Mouse (Mus musculus): ENCODE data around the gene Gmeb2.

The Gmeb2 gene

DNA sequence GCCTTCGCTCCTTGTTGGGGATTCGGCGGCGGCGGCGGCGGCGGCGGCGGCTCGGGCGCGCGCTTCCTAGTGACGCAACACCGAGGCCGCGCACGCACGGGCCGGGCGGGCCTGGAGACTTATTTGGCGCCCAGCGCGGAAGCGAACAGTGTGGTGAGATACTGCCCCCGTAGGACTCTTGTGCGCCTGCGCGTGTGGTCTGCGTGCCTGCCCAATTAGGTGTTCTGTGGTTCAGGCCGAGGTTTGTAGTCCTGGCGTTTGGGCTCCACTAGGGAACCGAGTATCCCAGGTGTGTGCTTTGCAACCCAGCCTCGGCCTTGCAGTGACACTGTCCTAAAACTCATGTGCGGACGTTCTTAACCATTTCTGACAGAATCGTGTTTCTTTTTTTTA, at the start of gene Gmeb2:
TSS of gene Gmeb2 (minus strand) at position 78 of the 393 bp plus-strand sequence.
- peak; percentile 99 for DNase-seq (ENCODE audit: low read depth, low spot score)

DNA sequence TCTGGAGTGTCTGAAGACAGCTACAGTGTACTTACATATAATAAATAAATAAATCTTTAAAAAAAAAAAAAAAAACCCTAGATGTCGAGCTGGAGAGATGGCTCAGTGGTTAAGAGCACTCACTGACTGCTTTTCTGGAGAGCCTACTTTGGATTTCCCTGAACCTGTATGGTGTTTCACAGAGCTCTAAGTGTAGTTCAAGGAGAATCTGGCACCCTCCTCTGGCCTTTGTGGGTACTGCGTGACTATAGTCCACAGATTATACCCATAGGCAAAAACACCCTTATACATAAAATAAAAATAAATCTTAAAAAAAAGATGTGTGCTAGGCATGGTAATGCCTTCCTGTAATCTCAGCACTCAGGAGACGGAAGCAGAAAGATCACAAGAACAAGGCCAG, 46.2 kb upstream of the Gmeb2 start:
- peak; percentile 82 for DNase-seq (ENCODE audit: low read depth, low spot score)

DNA sequence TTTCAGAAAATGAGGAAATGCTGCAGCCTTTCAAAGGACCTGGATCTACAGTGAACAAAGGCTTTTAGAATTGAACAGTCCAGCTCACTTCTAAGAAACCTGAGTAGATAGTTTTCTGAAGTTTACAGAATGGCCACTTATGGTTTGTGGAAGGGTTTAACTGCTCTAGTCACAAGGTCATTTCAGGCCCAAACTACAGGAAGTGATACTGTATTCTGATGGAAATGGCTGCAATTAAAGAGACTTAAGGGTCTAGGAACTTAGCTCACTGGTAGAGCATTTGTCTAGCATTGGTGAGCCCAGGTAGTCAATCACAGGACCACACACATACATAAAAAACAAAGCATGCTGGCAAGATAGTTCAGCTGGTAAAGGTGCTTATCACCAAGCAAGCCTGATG, 44.7 kb upstream of the Gmeb2 start:
- no peak for DNase-seq (ENCODE audit: low read depth, low spot score)

DNA sequence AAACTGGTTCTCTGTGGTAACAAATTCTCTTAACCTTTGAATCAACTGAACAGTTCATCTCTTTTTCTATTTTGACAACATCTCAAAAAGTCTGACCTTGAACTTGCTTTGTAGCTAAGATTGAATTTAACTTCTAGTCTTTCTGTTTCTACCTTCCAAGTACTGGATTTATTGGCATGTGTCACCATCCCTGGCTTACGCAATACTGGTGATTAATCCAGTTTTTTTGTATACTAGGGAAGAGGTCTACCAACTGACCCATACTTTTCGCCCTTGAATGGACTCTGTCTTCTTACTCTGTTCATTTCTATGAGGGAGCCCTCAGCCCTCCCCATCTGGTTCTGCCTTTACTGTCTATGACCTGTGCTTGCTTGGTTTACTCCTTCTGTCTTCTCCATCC, 38.3 kb upstream of the Gmeb2 start:
- DNase-seq (ENCODE audit: low read depth, low spot score): no peak

DNA sequence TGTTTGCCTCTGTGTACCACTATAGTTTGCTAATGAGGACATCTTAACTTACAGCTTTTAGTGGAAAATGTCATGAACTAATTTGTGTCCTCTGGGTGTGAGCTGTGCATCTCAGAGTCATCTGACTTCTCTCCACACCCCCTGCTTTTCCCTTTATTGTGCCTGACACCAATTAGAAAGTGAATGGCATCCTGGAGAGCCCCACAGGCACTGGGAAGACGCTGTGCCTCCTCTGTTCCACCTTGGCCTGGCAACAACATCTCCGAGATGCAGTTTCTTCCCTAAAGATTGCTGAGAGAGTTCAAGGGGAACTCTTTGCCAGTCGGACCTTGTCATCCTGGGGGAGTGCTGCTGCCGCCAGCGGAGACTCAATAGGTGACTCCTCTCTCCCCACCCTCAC, 34.3 kb upstream of the Gmeb2 start:
- no peak for DNase-seq (ENCODE audit: low read depth, low spot score)

DNA sequence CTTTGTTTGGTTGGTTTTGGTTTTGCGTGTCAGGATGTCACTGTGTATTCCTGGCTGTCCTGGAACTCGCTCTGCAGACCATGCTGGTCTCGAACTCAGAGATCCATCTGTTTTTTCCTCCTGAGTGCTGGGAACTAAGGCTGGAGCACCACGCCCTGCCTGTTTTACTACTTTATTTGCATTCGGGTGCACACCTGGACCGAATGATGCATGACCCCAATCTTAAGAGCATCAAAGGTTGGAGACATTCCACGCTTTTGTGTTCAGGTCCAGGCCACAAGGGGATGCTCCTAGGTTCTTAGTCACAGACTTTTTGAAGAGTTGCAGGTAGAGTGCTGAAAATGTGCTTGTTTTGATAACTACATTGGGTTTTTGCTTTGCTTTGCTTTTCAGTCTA, 32.3 kb upstream of the Gmeb2 start:
- no peak for DNase-seq (ENCODE audit: low read depth, low spot score)

DNA sequence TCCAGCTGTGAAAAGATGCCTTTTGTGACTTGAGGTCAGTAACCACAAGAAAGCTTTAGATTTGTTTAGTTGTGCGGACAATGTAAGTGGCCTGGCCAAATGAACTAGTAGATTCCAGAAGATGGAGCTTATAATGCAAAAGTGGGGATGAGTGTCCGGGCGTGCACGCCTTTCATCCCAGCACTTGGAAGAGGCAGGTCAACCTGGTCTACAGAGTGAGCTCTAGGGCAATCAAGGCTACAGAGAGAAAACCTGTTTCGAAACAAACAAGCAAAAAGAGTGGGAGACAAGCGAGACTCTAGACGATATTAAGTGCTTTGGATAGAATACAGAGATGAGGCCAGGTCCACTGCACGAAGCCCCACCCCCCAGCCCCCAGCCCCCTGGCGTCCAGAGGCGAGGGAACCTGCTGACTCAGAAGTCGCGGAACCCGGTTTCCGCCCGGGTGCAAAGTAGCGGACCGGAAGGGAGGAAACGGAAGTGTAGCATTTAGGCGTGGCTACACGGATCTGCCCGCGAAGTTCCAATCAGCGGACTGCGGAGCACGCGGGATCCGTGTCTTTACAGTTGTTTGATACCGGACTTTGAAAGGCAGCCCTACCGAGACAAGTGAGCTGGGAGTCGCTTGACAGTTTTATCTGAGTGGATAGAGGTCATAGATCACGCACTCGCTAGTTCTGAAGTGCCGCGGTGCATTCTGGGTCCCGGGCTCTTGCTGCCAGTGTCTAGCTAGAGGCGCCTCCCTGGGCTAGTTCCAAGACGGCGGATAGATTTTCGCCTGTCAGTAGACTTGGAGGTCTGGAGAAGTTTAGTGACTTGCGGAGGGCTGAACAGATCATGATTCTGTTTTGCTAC, 31.6 kb upstream of the Gmeb2 start, which contains the start of gene Rtel1:
TSS of gene Rtel1 (plus strand) at position 492 of the 855 bp plus-strand sequence.
- DNase-seq (ENCODE audit: low read depth, low spot score): peak; percentile 93

DNA sequence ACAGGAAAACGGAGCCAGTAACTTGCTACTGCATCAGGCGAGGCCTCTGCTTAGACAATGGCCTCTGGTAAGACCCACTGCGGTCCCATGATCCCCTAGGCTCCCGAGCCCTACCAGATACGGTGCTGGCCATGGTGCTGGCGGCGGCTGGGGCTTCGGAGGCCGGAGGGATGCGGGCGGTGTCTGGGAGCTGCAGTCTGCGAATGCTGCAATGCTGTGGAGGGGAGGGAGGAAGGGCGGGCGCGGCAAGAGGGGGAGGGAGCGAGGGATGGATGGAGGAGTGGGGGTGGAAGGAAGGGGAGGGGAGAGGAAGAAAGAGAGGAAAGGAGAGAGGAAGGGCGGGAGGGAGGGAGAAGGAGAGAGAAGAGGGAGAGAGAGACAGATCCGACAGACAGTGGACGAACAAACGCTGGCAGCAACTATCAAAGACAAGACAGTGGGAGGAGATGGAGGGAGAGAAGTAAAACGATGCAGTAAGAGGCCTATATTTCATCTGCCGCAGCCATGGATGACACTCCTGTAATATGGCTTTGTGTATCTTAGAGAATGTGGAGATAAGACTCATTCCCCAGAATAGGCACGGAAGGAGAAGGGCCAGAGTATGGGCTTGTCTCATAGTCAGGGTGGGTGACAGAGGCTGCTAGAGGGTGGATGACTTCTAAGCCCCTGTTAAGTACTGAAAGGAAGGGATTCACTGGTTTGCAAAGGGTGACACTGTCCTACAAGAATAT, 26.4 kb upstream of the Gmeb2 start, which contains the start of gene Stmn3:
TSS of gene Stmn3 (minus strand) at position 421 of the 731 bp plus-strand sequence.
- peak; percentile 96 for DNase-seq (ENCODE audit: low read depth, low spot score)

DNA sequence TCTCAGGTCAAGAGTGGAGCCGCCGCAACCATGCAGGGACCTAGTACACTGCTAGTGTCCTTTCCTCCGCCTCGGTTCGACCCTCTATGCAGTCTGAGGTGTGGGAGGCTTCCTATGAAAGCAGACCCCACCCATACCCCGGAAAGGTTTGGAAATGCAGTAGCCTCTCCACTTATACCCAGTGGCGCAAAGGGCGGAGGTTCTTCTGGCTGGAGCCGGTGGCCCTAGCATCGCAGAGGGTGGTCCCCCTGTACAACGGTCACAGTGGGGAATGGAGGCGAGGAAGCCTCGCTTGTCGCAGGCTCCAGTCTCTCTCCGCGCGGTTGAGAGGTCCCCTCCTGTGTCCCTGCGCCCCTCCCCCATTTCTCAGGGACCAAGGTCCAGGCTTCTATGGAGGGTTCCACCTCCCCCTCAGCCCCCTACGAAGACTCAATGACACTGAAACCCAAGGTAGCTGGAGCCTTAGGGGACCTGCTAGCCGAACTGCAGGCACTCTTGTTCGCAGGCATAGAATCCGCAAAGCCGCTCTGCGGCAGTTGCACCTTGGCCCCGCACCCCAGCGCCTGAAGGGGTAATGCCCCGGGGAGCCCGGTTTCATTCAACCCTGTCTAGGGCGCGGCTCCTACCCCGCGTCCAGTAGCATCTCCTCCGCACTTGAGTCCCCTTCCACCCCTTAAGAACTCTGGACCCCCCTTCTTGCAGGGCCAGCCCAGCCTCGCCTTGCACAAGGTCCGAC, 25.7 kb upstream of the Gmeb2 start:
- DNase-seq (ENCODE audit: low read depth, low spot score): peak; percentile 48

DNA sequence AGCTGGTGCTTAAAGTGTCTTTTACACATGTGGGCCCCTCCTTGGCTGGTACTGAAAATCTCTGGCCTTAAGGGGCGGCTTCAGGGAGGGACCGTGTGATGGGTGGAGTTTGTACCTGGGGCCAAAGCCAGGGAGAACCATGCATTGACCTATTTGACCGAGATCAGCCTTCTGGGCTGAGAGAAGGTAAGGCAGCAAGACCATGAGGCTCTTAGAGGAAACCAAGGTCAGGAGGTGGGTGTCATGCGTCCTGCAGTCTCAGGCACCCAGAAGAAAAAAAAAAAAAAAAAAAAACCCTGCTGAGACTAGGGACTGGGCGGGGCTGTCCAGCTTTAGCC, 25.1 kb upstream of the Gmeb2 start:
- DNase-seq (ENCODE audit: low read depth, low spot score): peak; percentile 51

DNA sequence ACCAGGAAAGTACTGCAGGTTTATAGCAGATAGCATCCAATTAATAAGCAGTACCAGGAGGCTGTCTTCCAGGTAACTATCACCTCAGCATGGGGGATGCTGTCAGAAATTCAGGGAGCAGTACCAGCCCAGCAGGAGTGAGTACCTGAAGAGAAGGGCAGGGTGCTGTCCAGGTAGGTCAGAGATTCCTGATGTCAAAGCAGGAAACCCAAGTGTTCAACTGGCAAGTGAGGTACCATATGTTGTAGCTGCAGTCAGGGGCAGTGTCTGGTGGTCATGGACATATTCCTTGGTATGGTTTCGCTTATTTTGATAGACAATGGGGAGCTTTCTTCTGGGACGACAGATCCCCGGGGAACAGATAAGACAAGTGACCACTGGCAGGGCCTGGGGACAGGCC, 24.6 kb upstream of the Gmeb2 start:
- DNase-seq (ENCODE audit: low read depth, low spot score): no peak

DNA sequence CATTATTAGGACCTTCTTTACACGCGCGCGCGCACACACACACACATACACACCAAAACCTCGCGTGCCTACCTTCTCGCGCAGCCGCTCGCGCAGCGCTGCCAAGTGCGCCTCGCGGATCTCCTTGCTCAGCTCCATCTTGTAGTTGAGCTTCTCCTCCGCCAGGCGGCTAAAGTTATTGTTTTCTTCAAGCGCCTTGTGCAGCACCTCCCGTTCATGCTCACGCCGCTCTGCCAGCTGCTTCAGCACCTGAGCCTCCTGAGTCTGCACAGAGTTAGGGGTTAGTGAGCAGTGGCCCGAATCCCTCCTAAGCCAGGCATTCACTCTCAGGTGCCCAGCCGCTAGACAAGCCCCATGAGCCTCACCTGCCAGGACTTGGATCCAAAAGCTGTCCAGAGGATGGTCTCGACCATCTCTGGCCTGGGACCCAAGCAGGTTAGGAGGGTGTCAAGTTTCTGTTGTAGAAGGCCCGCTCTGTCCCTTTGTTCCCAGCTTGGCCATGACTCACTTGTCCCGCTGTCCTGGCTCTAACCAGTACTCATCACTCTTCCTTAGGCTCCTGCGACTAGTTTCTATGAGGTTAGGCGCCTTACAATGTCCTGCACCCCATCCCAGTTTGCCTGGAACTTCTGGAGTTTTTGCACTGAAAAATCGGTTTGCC, 19.4 kb upstream of the Gmeb2 start:
- peak; percentile 86 for DNase-seq (ENCODE audit: low read depth, low spot score)

DNA sequence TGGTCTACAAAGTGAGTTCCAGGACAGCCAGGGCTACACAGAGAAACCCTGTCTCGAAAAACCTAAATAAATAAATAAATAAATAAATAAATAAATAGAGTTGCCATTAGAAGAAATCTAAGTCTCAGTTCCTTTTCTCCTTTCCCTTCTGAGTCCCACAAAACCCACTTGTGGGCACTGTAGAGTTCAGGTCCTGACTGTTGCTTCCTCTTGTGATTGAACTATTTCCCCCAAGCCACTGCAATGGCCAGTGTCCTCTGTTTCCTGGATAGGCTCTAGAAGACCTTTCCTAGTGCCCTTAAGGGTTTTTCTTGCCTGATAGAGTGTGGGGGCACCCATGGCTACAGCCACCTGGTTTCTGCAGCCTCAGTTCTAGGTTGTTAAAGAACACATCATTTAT, 17.1 kb upstream of the Gmeb2 start:
- no peak for DNase-seq (ENCODE audit: low read depth, low spot score)

DNA sequence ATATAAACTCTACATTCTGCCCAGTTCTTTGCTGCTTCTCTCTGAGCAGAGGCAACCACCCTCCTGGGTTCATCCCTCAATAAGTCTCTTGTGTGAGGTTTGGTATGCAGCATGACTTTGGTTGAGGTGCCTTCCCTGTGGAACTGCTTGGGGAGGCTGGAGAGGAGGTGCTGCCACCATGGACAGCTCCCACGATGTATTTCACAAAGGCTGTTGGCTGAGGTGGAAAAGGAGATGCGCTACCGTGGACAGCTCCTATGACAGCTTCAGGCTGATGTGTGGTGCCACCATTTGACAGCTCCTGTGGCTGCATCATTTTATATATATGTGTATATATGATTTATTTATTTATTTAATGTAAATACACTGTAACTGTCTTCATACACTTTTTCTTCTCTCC, 14.2 kb upstream of the Gmeb2 start:
- DNase-seq (ENCODE audit: low read depth, low spot score): no peak

DNA sequence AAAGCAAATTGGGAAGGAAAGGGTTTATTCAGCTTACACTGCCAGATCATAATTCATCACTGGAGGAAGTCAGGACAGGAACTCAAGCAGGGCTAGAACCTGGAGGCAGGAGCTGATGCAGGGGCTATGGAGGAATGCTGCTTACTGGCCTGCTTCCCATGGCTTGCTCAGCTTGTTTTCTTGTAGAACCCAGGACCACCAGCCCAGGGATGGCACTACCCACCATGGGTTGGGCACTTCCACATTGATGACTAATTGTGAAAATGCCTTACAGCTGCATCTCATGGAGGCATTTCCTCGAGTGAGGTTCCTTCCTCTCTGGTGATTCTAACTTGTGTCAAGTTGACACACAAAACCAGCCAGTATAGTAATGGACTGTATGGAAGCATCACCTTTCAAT, 3.1 kb upstream of the Gmeb2 start:
- DNase-seq (ENCODE audit: low read depth, low spot score): no peak

DNA sequence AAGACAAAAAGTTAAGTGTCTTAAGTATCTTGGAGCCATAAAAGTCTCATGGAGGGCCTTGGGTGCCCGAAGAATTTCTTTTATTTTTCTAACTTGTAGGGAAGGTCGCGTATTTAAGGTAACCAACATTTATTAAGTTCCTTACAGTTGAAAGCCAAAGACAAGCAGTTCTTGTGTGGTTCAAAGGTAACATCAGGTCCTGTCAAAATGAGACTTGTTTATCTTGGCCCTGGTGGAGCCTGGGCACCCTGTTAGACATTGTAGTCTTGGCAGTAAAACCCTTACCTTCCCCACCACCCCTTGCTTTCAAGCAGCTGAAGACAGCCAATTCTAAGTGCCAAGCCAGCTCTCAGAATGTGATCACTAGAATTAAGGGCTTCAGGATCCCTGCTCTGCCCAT, 856 bp upstream of the Gmeb2 start:
- no peak for DNase-seq (ENCODE audit: low read depth, low spot score)

DNA sequence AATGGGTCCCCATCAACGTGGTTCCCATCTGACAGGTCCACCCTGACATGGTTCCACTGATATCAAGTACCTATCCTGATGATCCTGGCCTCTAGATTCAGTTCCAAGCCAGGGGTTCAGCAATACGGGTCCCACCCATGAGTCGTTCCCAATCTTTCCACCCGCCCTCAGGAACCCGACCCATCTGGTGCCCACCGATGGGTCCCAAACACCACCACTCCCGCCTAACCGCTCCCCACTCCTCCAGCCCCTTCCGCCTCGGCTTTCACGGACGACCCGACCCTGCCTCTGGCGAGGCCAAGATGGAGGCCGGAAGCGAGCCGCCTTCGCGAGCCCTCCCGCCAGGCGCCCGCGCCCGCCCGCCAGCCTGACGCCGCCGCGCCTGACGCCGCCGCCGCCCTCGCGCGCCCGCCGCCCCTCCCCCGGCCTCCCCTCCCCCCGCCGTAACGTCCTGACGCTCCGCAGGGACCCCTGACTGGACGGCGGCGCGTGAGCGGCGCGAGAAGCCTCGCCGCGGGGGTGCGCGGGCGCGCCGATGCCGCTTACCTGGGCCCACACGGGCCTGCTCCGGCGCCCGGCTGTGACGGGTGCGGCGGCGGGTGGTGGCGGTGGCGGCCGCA, 387 bp downstream of the Gmeb2 start:
- peak; percentile 77 for DNase-seq (ENCODE audit: low read depth, low spot score)

DNA sequence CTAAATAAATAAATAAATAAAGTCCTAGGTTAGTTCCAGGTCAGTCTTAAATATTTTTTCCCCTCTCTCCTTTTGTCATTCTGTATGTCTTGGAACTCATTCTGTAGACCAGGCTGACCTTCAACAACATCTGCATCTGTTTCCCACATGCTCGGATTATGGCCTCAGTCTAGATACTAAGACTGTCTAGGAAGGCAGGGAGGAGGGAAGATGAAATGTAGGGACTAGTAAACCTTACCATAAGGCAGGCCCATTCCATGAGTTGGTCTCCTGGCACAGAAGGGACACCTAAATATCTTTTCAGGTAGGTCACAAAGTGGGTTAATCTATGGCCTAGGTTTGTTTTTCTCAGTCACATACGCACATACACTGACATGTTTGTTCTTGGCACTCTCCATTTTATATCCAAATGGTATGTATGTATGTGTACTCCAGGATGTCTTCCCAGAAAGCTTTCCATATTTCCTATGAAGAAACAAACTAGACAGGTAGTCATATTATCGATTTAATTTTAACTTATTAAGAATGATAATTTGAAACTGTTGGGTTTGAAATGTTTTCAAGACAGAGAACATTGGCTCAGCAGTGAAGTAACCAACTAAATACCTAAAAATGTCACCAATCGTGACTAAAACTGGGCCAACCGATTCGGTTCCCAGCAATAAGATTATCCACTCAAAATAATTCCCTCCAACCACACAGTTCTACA, 1.1 kb downstream of the Gmeb2 start:
- DNase-seq (ENCODE audit: low read depth, low spot score): no peak

DNA sequence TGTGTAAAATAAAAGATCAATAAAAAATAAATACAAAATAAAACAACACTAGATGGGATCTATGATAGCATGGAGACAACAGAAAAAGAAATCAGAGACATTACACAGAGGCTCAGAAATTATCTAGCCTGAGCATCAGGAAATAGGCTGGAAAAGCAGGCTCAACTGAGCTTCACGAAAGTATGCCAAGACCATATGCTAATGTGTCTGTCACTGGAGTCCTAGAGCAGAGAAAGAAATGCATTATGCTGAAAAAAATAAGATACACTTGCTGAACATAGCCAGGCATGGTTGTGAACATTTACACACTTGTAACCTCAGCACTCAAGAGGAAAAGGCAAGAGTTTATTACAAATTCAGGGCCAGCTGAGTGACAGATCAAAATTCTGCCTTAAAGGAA, 7.9 kb downstream of the Gmeb2 start:
- DNase-seq (ENCODE audit: low read depth, low spot score): peak; percentile 60

DNA sequence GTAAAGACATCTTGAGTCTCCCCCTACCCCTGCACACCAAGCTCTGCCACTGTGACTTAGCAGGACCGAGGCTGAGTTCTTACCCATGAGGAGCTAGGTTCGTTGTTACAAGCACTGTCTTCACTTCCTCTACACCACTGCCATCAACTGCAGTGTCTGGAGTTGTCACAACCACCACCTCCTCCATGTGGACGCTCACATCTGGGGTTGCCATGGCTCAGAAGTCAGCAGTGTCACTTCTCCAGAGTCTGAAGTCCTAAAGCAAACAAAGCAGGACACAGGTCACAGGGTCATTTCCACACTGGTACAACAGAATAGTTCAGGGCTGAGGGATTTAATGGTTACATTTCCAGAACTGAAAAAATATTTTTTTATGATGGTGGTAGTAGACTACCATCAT, 10.0 kb downstream of the Gmeb2 start:
- no peak for DNase-seq (ENCODE audit: low read depth, low spot score)

DNA sequence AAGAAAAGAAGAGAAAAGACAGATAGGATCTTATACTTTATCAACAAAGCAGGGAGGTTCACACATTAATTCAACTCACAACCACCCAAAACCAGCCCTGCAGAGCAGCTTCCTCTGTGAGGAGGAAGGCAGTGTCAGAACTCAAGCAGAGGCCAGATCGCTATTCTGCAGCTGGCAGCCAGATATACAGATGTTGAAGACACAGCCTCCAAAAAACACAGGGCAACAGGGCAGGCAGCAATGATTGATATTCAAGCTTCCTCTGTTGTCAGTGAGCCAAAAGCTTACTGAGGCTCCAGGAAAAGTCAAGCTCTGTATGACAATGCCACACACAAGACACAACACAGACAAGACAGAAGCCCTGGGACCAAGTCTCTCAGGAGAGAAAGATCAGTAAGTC, 11.1 kb downstream of the Gmeb2 start:
- no peak for DNase-seq (ENCODE audit: low read depth, low spot score)

Measured in brain, adult 2 months (tissue).